Mouse (Mus musculus): ENCODE measurements around the gene Zfhx2.
A peak's percentile ranks its signal among the peaks of the same experiment; 100 is the strongest.

GRCm38 (mm10) chr14:55121947-55122346 lies 29.8 kb upstream of the Zfhx2 start:
- TF ChIP-seq POLR2A (IDR thresholded peaks at IDR 0.05; ENCODE audit: low read depth, low read length) (no peak), EP300 (IDR thresholded peaks at IDR 0.05; ENCODE audit: low read length) (no peak), KAT2A (IDR thresholded peaks at IDR 0.05; ENCODE audit: insufficient replicate concordance, low read length) (no peak), CTCF (conservative IDR thresholded peaks at IDR 0.05 in 1 of 2, IDR thresholded peaks at IDR 0.05 in 1 of 2; ENCODE audit: low read depth in 2 of 2, low read length in 2 of 2) (peak; percentile 21 to 96; a peak in 2 of 4 replicates)
